Mouse (Mus musculus) MEL (cell line): Measurements from ENCODE around the gene Dusp27. TPM values are rescaled to one million over a fixed set of nuclear protein-coding genes. Genes with fewer than 3 reads are reported as not detected.

Experiments
- DNase-seq: peaks from one replicate; pipeline ENCODE4 v3.0.0; 2011; ENCODE audit warnings: low read depth, low spot score
- H3K27ac ChIP-seq: 2 replicates; pipeline ENCODE4 v1.5.1; 2012; ENCODE audit warnings: low read depth, mild to moderate bottlenecking, control low read depth, low read length, moderate library complexity; ENCODE audit not compliant: control insufficient read depth
- H3K27me3 ChIP-seq, 2 experiments: fragments of 150-350 bp in 1 of 2; sonication (generic) in 1 of 2; 2 replicates each; pipeline ENCODE4 v1.6.1; 2012; ENCODE audit warnings: low read length in 2 of 2, mild to moderate bottlenecking in 2 of 2, improper control_type of control experiment in 1 of 2, moderate library complexity in 1 of 2; ENCODE audit not compliant: insufficient read depth in 2 of 2, control insufficient read depth in 1 of 2
- H3K36me3 ChIP-seq, 2 experiments: 2 replicates each; pipeline ENCODE4 v1.6.1; 2012 to 2014; ENCODE audit warnings: low read length in 2 of 2, improper control_type of control experiment in 1 of 2, inconsistent platforms in 1 of 2, mild to moderate bottlenecking in 1 of 2; ENCODE audit not compliant: insufficient read depth in 2 of 2, control insufficient read depth in 1 of 2
- H3K4me1 ChIP-seq, 2 experiments: fragments of 150-350 bp in 1 of 2; sonication (generic) in 1 of 2; 2 replicates each; pipeline ENCODE4 v1.6.1; 2012; ENCODE audit warnings: low read length in 2 of 2, improper control_type of control experiment in 1 of 2, mild to moderate bottlenecking in 1 of 2; ENCODE audit not compliant: insufficient read depth in 2 of 2, control insufficient read depth in 1 of 2
- H3K4me3 ChIP-seq, 2 experiments: fragments of 150-350 bp in 1 of 2; sonication (generic) in 1 of 2; 2 replicates each; pipeline ENCODE4 v1.5.1; 2012; ENCODE audit warnings: low read depth in 2 of 2, low read length in 2 of 2, mild to moderate bottlenecking in 2 of 2, moderate library complexity in 2 of 2, control low read depth in 1 of 2, improper control_type of control experiment in 1 of 2; ENCODE audit not compliant: control insufficient read depth in 1 of 2, insufficient read depth in 1 of 2
- H3K79me2 ChIP-seq: 2 replicates; pipeline ENCODE4 v1.6.1; 2012; ENCODE audit warnings: mild to moderate bottlenecking, low read length, moderate library complexity; ENCODE audit not compliant: control insufficient read depth, poor library complexity, insufficient read depth
- H3K9ac ChIP-seq: 2 replicates; pipeline ENCODE4 v1.6.1; 2012; ENCODE audit warnings: low read depth, mild to moderate bottlenecking, control low read depth, low read length, moderate library complexity; ENCODE audit not compliant: control insufficient read depth, poor library complexity, severe bottlenecking
- H3K9me3 ChIP-seq: fragments of 150-350 bp; sonication (generic); replicated peaks from 2 replicates; pipeline ENCODE4 v1.6.1; 2012; ENCODE audit warnings: mild to moderate bottlenecking, low read length, improper control_type of control experiment, moderate library complexity; ENCODE audit not compliant: insufficient read depth
- BHLHE40 ChIP-seq: IDR thresholded peaks from 2 replicates; pipeline ENCODE4 v1.6.1; 2012; ENCODE audit warnings: low read depth, mild to moderate bottlenecking, inconsistent platforms, low read length, improper control_type of control experiment, borderline replicate concordance
- CHD1 ChIP-seq: IDR thresholded peaks from 2 replicates; pipeline ENCODE4 v1.6.1; 2012; ENCODE audit warnings: low read depth, mild to moderate bottlenecking, inconsistent platforms, low read length, improper control_type of control experiment
- CHD2 ChIP-seq: IDR thresholded peaks from 2 replicates; pipeline ENCODE4 v1.6.1; 2011; ENCODE audit warnings: low read length, improper control_type of control experiment
- CTCF ChIP-seq, 3 experiments: IDR thresholded peaks in 2 of 3; conservative IDR thresholded peaks in 1 of 3; 2 replicates each; pipeline ENCODE4 v1.5.1; 2011 to 2012; ENCODE audit warnings: low read length in 3 of 3, low read depth in 2 of 3, mild to moderate bottlenecking in 2 of 3, improper control_type of control experiment in 1 of 3, inconsistent platforms in 1 of 3, mixed read lengths in 1 of 3, moderate library complexity in 1 of 3; ENCODE audit not compliant: control insufficient read depth in 1 of 3, insufficient read depth in 1 of 3, poor library complexity in 1 of 3, severe bottlenecking in 1 of 3
- E2F4 ChIP-seq: IDR thresholded peaks from 2 replicates; pipeline ENCODE4 v1.6.1; 2011; ENCODE audit warnings: low read depth, low read length, improper control_type of control experiment, borderline replicate concordance
- GATA1 ChIP-seq: IDR thresholded peaks from 2 replicates; pipeline ENCODE4 v1.6.1; 2011; ENCODE audit warnings: low read depth, low read length, improper control_type of control experiment
- HCFC1 ChIP-seq: IDR thresholded peaks from 2 replicates; pipeline ENCODE4 v1.6.1; 2012; ENCODE audit warnings: low read depth, mild to moderate bottlenecking, inconsistent platforms, low read length, improper control_type of control experiment, moderate library complexity
- JUND ChIP-seq: IDR thresholded peaks from 2 replicates; pipeline ENCODE4 v1.6.1; 2011; ENCODE audit warnings: low read depth, mild to moderate bottlenecking, improper control_type of control experiment, low read length
- KAT2A ChIP-seq: conservative IDR thresholded peaks from 2 replicates; pipeline ENCODE4 v1.6.1; 2012; ENCODE audit warnings: low read depth, low read length, improper control_type of control experiment, inconsistent platforms
- MAX ChIP-seq: IDR thresholded peaks from 2 replicates; pipeline ENCODE4 v1.6.1; 2011; ENCODE audit warnings: low read length, improper control_type of control experiment
- MAZ ChIP-seq: IDR thresholded peaks from 2 replicates; pipeline ENCODE4 v1.6.1; 2012; ENCODE audit warnings: low read depth, mild to moderate bottlenecking, inconsistent platforms, low read length, improper control_type of control experiment
- MEF2A ChIP-seq: IDR thresholded peaks from 2 replicates; pipeline ENCODE4 v1.6.1; 2014; ENCODE audit warnings: low read depth, mild to moderate bottlenecking, inconsistent platforms, low read length, improper control_type of control experiment; ENCODE audit not compliant: poor library complexity, insufficient replicate concordance, severe bottlenecking; ENCODE audit errors: extremely low read depth
- MYB ChIP-seq: IDR thresholded peaks from 2 replicates; pipeline ENCODE4 v1.6.1; 2011; ENCODE audit warnings: mild to moderate bottlenecking, low read depth, low read length, improper control_type of control experiment
- MYC ChIP-seq: IDR thresholded peaks from 2 replicates; pipeline ENCODE4 v1.6.1; 2011; ENCODE audit warnings: low read depth, mild to moderate bottlenecking, low read length, improper control_type of control experiment, moderate library complexity
- POLR2A ChIP-seq, 2 experiments: IDR thresholded peaks; 2 replicates each; pipeline ENCODE4 v1.6.1; 2011 to 2012; ENCODE audit warnings: low read length in 2 of 2, mild to moderate bottlenecking in 2 of 2, control low read depth in 1 of 2, improper control_type of control experiment in 1 of 2, low read depth in 1 of 2, moderate library complexity in 1 of 2; ENCODE audit not compliant: control insufficient read depth in 1 of 2, insufficient read depth in 1 of 2, poor library complexity in 1 of 2
- POLR2AphosphoS2 ChIP-seq: IDR thresholded peaks from 2 replicates; pipeline ENCODE4 v1.6.1; 2011; ENCODE audit warnings: low read length, improper control_type of control experiment
- POLR2AphosphoS5 ChIP-seq: IDR thresholded peaks from 2 replicates; pipeline ENCODE4 v1.6.1; 2012; ENCODE audit warnings: low read depth, borderline replicate concordance, mild to moderate bottlenecking, inconsistent platforms, low read length, moderate library complexity, mixed read lengths
- RAD21 ChIP-seq: IDR thresholded peaks from 2 replicates; pipeline ENCODE4 v1.6.1; 2011; ENCODE audit warnings: mild to moderate bottlenecking, low read depth, low read length, improper control_type of control experiment
- SMC3 ChIP-seq: IDR thresholded peaks from 2 replicates; pipeline ENCODE4 v1.6.1; 2011; ENCODE audit warnings: low read depth, low read length, improper control_type of control experiment
- TAL1 ChIP-seq: IDR thresholded peaks from 2 replicates; pipeline ENCODE4 v1.6.1; 2012; ENCODE audit warnings: mild to moderate bottlenecking, inconsistent platforms, low read length, moderate library complexity, mixed read lengths
- TBP ChIP-seq: IDR thresholded peaks from 2 replicates; pipeline ENCODE4 v1.8.0; 2011; ENCODE audit warnings: low read depth, low read length, improper control_type of control experiment
- TCF12 ChIP-seq: IDR thresholded peaks from 2 replicates; pipeline ENCODE4 v1.6.1; 2014; ENCODE audit warnings: low read depth, mild to moderate bottlenecking, inconsistent platforms, low read length, improper control_type of control experiment, moderate library complexity
- UBTF ChIP-seq: IDR thresholded peaks from 2 replicates; pipeline ENCODE4 v1.6.1; 2012; ENCODE audit warnings: low read depth, mild to moderate bottlenecking, inconsistent platforms, low read length, improper control_type of control experiment, moderate library complexity, borderline replicate concordance; ENCODE audit not compliant: insufficient read depth
- ZKSCAN1 ChIP-seq: IDR thresholded peaks from 2 replicates; pipeline ENCODE4 v1.6.1; 2012; ENCODE audit warnings: low read depth, mild to moderate bottlenecking, inconsistent platforms, low read length, improper control_type of control experiment, moderate library complexity
- ZNF384 ChIP-seq: IDR thresholded peaks from 2 replicates; pipeline ENCODE4 v1.6.1; 2012; ENCODE audit warnings: low read depth, mild to moderate bottlenecking, inconsistent platforms, low read length, improper control_type of control experiment
- polyA plus RNA-seq, 2 experiments: library from polyadenylated mRNA; stranded (reverse) in 1 of 2; unstranded in 1 of 2; fragments of >175 nt in 1 of 2; fragments of >200 nt in 1 of 2; gene quantifications; 2 replicates each; pipeline versions ENCODE4 v1.2.1 to v1.2.4; 2012; ENCODE audit warnings: low replicate concordance in 2 of 2, low read depth in 1 of 2; ENCODE audit not compliant: insufficient read length in 2 of 2, insufficient read depth in 1 of 2, missing spikeins in 1 of 2
- total RNA-seq: library from RNA; depleted of rRNA; stranded (reverse); fragments of 300-350 nt; gene quantifications from 2 replicates; pipeline ENCODE4 v1.2.3, GENCODE M21; 2012

Gene Dusp27
- total and polyA plus RNA-seq, 3 experiments: not detected

DNA sequence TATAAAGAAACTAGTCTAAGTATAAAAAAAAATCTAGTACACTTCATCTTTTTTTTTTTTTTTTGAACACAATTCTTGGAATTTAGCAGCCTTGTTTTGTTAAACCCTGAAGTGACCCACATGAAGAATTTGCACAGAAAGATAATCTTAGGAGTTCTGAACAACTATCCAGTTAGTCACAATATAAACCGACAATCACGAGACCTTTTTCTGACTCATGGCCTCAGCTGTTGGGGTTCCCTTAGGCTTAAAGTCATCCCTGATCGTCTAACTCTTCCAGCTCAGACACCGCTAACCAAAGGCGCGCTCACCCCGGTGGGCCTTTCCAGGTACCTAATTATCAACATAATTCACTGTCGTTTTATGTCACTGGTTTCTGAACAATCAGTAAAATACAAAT is 4.0 kb downstream of the Dusp27 start:
- Histone ChIP-seq H3K4me3 (no peak overlapping the region), H3K4me1 (0 out of 4 replicates have a peak, but pooled peaks cover 0 to 4% of the 10 kb centered on the region in 2 experiments), H3K79me2 (no peaks in the 10 kb centered on the region), H3K36me3 (no peaks in the 10 kb centered on the region), H3K27me3 (no peaks in the 10 kb centered on the region), H3K9ac (no peak overlapping the region), H3K9me3 (no peaks in the 10 kb centered on the region), H3K27ac (no peak overlapping the region)
- no peak for DNase-seq
- no peak for TF ChIP-seq E2F4
- no peak for TF ChIP-seq BHLHE40
- no peak for TF ChIP-seq CHD1
- no peak for TF ChIP-seq TBP

DNA sequence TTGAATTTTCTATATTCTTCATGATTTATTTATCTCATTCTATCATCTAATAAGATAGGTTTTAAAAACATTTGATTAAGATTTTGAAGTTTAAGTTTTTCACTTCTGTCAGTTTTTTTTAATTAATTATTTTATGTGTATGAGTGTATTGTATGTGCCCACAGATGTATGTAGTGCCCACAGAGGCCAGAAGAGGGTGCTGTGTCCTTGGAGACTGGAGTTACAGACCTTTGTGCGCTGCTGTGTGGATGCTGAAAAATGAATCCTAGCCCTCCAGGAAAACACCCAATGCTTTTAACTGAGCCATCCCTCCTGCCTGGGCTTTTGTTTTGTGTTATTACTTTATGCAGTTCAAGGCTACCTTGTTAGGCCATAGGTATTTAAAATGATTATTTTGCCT is 4.7 kb downstream of the Dusp27 start:
- Histone ChIP-seq H3K9me3 (no peaks in the 10 kb centered on the region), H3K27me3 (no peaks in the 10 kb centered on the region), H3K79me2 (no peaks in the 10 kb centered on the region), H3K27ac (no peak overlapping the region), H3K4me3 (no peak overlapping the region), H3K36me3 (no peaks in the 10 kb centered on the region), H3K4me1 (0 out of 4 replicates have a peak, but pooled peaks cover 0 to 4% of the 10 kb centered on the region in 2 experiments), H3K9ac (no peak overlapping the region)
- DNase-seq: no peak
- TF ChIP-seq GATA1 (no peak), JUND (no peak), CTCF (IDR thresholded peaks at IDR 0.05 in 2 of 3, conservative IDR thresholded peaks at IDR 0.05 in 1 of 3; ENCODE audit: control insufficient read depth in 1 of 3, insufficient read depth in 1 of 3, low read depth in 2 of 3, low read length in 3 of 3, poor library complexity in 1 of 3, severe bottlenecking in 1 of 3) (peak in 2 of 3 experiments; percentile 11 to 24; a peak in 1 of 6 replicates), TBP (no peak), SMC3 (peak; percentile 25; the same call in 1 of the 2 replicates), TAL1 (no peak), POLR2AphosphoS5 (no peak), MAX (no peak), RAD21 (peak; percentile 13; the same call in 1 of the 2 replicates)

DNA sequence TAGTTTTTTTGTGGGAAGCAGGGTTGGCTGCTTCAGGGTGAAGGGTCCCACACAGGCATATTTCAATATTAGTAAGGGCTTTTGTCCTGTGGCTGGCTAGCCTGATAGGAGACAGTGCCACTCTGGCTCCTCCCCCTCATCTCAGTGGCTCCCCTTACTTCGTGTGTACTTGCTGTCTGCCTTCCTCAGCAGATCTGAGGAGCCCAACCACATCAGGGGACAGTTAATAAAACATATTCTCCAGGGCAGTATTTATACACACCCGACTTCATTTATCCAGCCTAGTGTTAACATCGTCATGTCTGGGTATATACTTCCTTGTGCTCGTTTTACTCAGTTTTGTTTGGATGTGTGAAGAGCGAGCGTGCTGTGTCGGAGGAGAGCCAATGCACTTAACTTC is 5.6 kb downstream of the Dusp27 start:
- no peak for TF ChIP-seq MYC
- no peak for TF ChIP-seq JUND
- TF ChIP-seq UBTF: no peak
- no peak for TF ChIP-seq ZNF384
- TF ChIP-seq HCFC1: no peak
- no peak for TF ChIP-seq MYB
- TF ChIP-seq ZKSCAN1: no peak
- TF ChIP-seq POLR2A (IDR thresholded peaks at IDR 0.05; ENCODE audit: control insufficient read depth in 1 of 2, insufficient read depth in 1 of 2, low read depth in 1 of 2, low read length in 2 of 2, poor library complexity in 1 of 2): no peak
- no peak for TF ChIP-seq KAT2A
- TF ChIP-seq TCF12: no peak
- TF ChIP-seq MEF2A: no peak
- no peak for TF ChIP-seq E2F4
- no peak for TF ChIP-seq CHD2
- TF ChIP-seq POLR2AphosphoS2: no peak
- TF ChIP-seq RAD21: no peak
- TF ChIP-seq MAZ: no peak
- TF ChIP-seq, all 39 proteins: peak for 0
- Histone ChIP-seq H3K36me3 (no peaks in the 10 kb centered on the region), H3K9ac (no peak overlapping the region), H3K4me3 (no peak overlapping the region), H3K9me3 (no peaks in the 10 kb centered on the region), H3K27me3 (no peaks in the 10 kb centered on the region), H3K4me1 (0 out of 4 replicates have a peak, but pooled peaks cover 0 to 4% of the 10 kb centered on the region in 2 experiments), H3K79me2 (no peaks in the 10 kb centered on the region), H3K27ac (no peak overlapping the region)
- peak; percentile 35 for DNase-seq
